Mouse (Mus musculus): ENCODE measurements around the gene Dnajb1.

Gene Dnajb1

GRCm38 (mm10) chr8:83616625-83617024, 8.6 kb downstream of the Dnajb1 start:
- DNase-seq, result peak; percentile 78

GRCm38 (mm10) chr8:83617111-83617510, 9.1 kb downstream of the Dnajb1 start:
- DNase-seq, result no peak

DNA sequence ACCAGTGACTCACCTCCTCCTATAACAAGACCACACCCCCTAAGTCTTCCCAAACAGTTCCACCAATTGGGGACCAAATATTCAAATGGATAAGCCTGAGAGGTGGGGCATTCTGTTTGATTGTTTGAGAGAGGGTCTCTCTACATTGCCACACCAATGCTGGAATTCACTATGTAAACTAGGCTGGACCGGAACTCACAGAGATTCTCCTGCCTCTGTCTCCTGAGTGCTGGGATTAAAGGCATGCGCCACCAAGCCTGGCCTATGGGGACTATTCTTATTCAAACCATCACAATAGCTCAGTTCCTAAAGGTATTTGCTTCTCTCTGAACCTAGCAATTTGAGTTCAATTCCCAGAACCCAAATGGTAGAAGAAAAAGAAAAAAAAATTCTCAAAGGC, 10.6 kb downstream of the Dnajb1 start:
- peak; percentile 23 for DNase-seq

GRCm38 (mm10) chr8:83619568-83620285, 11.7 kb downstream of the Dnajb1 start:
- peak; percentile 78 for DNase-seq

GRCm38 (mm10) chr8:83621691-83622388, 13.8 kb downstream of the Dnajb1 start:
- DNase-seq, result peak; percentile 74

- peak; percentile 97 for DNase-seq
Observed at GRCm38 (mm10) chr8:83622389-83622989, 14.5 kb downstream of the Dnajb1 start.

- DNase-seq, result peak; percentile 80
Observed at GRCm38 (mm10) chr8:83623549-83623948, 15.6 kb downstream of the Dnajb1 start.

GRCm38 (mm10) chr8:83624739-83625138, 16.7 kb downstream of the Dnajb1 start:
- DNase-seq, result peak; percentile 80

GRCm38 (mm10) chr8:83625676-83626299, 17.8 kb downstream of the Dnajb1 start:
- peak; percentile 80 for DNase-seq

DNA sequence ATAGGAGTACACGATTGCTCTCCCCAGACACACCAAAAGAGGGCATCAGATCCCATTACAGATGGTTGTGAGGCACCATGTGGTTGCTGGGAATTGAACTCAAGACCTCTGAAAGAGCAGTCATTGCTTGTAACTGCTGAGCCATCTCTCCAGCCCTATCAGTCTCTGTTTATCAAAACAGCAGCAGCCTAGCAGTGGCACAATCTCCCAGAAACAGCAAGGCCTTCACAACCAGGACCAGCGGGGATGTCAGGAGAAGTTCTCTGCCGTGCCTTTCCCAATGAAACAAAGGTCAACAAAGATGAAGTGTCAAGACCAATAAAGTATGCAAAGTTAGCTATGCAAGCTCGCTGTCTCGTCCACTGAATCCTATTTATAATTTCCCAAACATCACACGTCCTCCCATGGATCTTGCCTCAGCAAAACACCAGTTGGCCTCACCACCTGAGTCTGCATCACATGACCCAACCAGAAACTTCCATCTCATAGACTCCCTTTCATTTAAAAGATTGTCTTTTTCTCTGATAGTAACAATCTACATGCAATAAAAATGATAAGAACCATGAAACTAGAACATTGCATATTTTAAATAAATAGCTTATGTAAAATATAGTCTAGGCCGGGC, 24.2 kb downstream of the Dnajb1 start:
- no peak for DNase-seq

DNA sequence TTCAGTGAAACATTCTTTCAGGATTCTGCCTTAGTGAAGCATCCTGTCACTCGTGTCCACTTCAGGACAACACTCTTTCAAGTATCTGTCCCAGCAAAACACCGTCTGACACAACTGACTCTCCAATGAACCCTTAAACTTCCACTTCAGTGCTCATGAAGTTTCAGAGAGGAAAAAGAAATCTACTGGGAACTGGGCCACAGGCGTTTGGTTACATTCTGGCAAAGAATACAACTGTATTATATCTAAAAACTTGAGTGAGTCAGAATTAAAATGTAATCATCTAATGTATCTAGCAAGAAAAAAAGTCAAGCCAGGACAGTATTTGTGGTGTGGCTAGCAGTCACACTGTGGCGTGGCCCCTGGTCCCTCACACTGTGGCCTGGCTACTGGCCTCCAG, 30.9 kb downstream of the Dnajb1 start:
- DNase-seq, result no peak

DNA sequence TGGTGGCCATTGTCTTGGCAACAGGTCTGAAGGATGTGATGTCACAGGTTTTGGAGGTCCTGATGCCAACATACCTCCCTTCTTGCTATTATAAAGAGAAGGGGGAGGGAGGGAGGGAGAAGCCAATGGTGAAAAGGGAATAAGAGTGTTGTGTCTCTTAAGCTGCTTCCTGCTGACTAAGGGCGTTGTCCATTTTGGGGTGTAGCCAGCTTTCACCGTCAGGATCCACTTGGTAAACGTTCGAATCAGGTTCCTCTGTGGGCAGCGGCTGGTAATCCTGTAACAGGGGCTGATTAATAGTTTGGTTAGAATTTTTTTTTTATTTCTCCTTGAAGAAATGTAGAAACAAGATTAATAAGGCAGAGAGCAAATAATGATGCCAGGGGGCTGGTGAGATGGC, 31.7 kb downstream of the Dnajb1 start:
- DNase-seq, result no peak

DNA sequence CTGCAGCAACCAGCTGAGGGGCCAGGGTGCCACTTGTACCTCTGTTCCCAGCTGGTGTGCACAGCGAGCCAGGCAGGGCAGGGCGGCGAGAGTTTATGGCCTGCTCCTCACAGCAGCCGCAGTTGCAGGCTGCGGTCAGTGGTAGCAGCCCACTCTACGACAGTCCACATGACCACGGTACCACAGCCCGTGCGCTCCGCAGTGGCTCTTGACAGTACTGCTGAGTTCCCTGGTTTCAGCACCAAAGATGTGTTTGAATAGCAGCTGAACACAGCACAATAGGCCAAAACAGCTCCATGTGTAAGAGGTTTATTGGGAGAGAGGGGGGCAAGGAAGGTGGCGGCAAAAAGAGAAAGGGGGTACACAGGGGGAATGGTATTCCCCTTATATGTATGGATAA, 39.5 kb downstream of the Dnajb1 start:
- peak; percentile 74 for DNase-seq

DNA sequence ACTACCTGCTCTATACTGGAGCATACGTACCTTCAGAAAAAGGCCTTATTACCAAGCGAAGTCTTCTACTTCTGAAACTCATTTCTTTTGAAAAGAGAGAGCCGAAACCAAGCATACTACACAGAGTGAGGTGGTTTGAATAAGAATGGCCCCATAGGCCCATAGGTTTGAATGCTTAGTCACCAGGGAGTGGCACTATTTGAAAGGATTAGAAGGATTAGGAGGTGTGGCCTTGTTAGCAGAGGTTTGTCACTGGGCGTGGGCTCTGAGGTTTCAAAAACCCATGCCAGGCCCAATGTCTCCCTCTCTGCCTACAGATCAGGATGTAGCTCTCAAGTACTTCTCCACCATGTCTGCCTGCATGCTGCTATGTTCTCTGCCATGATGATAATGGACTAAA, 40.0 kb downstream of the Dnajb1 start:
- peak; percentile 5 for DNase-seq

GRCm38 (mm10) chr8:83649699-83650098, 41.7 kb downstream of the Dnajb1 start:
- peak; percentile 75 for DNase-seq

GRCm38 (mm10) chr8:83652030-83652743, 44.2 kb downstream of the Dnajb1 start, which contains the start of gene Gipc1:
TSS of gene Gipc1 (plus strand) at chr8:83652677.
- DNase-seq, result peak; percentile 100

DNA sequence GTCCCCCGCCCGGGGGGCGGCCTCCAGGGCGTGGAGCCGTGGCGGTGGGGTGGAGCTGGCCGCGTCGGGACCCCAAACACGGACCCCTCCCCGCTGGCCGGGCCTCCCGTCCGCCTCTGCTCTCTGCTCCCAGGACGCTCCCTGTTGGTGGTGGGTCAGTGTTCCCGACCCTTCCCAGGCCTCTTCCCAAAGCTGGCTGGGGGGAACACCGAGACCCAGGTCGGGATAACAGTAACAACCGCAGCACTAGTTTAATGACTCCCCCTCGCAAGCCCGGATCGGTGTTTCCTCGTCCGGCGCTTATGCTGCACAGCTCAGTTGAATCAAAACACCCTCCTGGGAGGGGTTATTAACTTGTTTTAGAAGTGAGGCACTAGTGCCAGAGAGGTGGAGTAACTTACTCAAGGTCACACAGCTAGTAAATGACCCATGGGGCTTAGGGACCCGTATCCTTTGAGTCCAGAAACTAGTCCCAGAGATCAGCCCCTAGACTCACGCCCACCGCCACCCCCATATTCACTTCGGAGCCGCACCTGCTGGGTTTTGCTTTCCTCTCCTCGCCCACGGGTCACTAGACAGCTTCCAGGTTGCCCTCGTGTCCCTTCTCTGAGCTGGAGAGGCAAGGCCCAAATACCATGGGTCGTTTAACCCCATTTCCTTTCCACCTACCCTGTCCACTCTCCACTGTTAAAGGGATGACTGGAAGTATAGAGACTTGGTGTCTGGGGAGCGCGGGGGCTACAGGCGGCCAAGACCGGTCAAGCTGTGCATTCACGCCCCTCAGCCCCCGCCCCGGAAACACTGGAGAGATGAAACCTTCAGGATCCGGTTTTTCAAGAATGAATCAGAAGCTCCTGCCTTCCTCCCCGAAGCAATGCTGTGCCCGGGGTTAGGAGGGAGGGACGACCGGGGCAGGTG, 45.0 kb downstream of the Dnajb1 start:
- peak; percentile 96 for DNase-seq

GRCm38 (mm10) chr8:83653662-83654017, 45.6 kb downstream of the Dnajb1 start:
- DNase-seq, result no peak

DNA sequence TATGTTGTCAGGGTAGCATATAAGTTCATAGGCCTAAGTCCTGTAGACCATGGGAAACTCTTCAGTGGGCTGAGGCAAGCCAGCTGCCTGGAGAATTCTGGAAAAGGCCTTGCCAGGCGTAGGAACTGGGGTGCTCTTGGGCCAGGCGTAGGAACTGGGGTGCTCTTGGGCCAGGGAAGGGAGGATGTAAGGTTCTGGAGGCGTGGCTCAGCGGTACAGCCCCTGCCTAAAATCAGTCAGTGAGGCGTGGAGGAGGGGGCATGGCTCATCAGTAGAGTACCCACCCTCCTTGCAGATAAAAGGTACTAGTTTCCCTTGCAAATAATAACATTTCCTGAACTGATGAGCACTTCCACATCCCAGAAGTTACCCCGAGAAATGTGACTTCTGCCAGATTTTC, 46.7 kb downstream of the Dnajb1 start:
- peak; percentile 88 for DNase-seq

DNA sequence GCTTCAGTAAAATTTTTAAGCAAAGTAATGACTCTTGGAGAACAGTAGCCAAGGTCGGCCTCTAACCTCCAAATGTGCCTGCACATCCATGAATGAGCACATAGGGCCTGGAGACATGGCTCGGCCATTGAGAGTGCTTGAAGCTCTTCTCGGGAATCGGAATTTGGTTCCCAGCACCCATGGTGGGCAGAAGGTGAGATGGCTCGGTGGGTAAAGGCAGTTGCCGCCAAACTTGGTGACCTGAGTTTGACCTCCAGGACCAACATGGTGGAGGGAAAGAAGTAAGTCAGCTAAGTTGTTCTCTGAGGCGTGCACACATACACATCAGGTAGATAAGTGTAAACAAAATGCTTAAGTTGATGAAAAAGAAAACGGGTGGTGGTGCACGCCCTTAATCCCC, 48.0 kb downstream of the Dnajb1 start:
- peak; percentile 90 for DNase-seq

Measured in heart, adult 11 months (tissue).